Mouse (Mus musculus): ENCODE measurements at regions not wholly inside any gene's neighbourhood (a gene's known extent, or its start where the extent isn't known, plus 50 kb on each side); places are given as distances from the start of the nearest gene placed in this dataset.

DNA sequence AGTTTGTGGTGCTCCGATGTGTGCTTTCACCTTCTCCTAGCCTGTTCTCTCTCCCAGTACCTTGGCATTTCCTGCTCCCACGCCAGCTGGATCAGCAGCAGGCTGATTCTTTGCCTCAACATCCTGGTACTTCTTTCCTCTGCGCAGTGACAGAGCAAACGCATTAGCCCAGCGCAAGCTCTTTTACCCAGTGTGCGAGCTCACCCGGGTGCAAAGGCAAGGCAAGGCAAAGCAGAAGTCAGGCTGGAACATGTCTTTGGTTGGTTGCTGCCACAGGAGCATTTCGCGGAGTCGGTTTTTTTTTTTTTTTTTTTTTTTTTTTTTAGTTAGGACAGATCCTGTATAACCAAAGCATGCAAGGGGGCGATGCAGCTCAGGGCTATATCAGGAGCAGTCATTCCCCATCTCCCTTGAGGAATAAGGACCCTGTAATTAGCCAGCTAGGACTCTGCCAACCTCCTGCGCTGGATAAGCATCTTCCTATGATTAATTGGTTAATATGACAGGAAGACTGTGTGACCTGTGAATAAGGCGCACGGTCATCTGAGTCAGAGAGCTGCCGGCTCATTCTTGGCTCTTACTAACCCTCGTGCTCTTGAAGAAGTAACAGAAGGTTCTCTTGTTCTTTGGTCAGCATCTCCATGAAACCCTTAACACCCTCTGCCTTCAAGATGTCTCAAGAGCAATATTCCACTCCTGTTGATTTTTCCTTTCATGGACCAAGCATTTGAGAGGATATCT lies 123.9 kb downstream of the Ifng start:
- no peak for ATAC-seq
- Histone ChIP-seq H3K9me3 (replicated peaks; ENCODE audit: control insufficient read depth, low read length, poor library complexity, severe bottlenecking) (no peaks in the 10 kb centered on the region), H3K9ac (ENCODE audit: low read depth, low read length) (no peak overlapping the region), H3K4me2 (ENCODE audit: low read length) (no peak overlapping the region), H3K4me1 (ENCODE audit: control insufficient read depth, insufficient read depth, low read length) (no peaks in the 10 kb centered on the region), H3K27ac (ENCODE audit: low read length) (no peak overlapping the region), H3K36me3 (ENCODE audit: control insufficient read depth, insufficient read depth, low read length) (no peaks in the 10 kb centered on the region), H3K27me3 (ENCODE audit: control insufficient read depth, insufficient read depth, low read depth, low read length) (no peaks in the 10 kb centered on the region), H3K4me3 (ENCODE audit: low read depth, low read length) (no peak overlapping the region)
- 81% methylated on average over 16 of the region's 16 CpGs for WGBS

GRCm38 (mm10) chr10:118568617-118569016 lies 127.8 kb downstream of the Ifng start:
- Histone ChIP-seq H3K27me3 (ENCODE audit: control insufficient read depth, insufficient read depth, low read depth, low read length) (no peaks in the 10 kb centered on the region), H3K36me3 (ENCODE audit: control insufficient read depth, insufficient read depth, low read length) (no peaks in the 10 kb centered on the region), H3K27ac (ENCODE audit: low read length) (no peak overlapping the region), H3K9me3 (replicated peaks; ENCODE audit: control insufficient read depth, low read length, poor library complexity, severe bottlenecking) (no peaks in the 10 kb centered on the region), H3K4me3 (ENCODE audit: low read depth, low read length) (no peak overlapping the region), H3K9ac (ENCODE audit: low read depth, low read length) (no peak overlapping the region), H3K4me1 (ENCODE audit: control insufficient read depth, insufficient read depth, low read length) (no peaks in the 10 kb centered on the region), H3K4me2 (ENCODE audit: low read length) (no peak overlapping the region)
- no peak for ATAC-seq
- WGBS = 78% methylated on average over 10 of the region's 10 CpGs

DNA sequence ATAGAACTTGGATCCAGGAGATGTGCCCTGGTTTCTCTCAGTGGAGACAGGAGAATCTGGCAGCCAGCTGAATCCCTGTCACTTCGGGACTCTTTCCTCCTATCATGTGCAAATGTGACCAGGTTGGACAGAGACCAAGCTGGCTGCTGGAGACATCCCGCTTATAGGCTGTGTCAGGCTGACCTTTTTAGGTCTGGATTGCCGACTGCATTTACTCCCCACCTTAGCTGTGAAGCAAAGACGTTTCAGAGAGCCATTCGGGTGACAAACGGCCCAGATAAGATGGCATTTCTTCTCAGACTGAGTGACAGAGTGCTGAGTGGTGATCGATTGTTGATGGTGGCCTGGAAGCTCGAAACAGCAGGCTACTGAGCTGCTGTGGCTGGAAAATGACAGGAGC lies 128.6 kb downstream of the Ifng start:
- ATAC-seq = no peak
- H3K4me3 ChIP-seq (ENCODE audit: low read depth, low read length) = no peak overlapping the region
- no peak overlapping the region for H3K9ac ChIP-seq (ENCODE audit: low read depth, low read length)
- no peaks in the 10 kb centered on the region for H3K36me3 ChIP-seq (ENCODE audit: control insufficient read depth, insufficient read depth, low read length)
- no peaks in the 10 kb centered on the region for H3K9me3 ChIP-seq (replicated peaks; ENCODE audit: control insufficient read depth, low read length, poor library complexity, severe bottlenecking)
- no peaks in the 10 kb centered on the region for H3K4me1 ChIP-seq (ENCODE audit: control insufficient read depth, insufficient read depth, low read length)
- no peak overlapping the region for H3K27ac ChIP-seq (ENCODE audit: low read length)
- WGBS = 69% methylated on average over 8 of the region's 8 CpGs
- no peak overlapping the region for H3K4me2 ChIP-seq (ENCODE audit: low read length)
- no peaks in the 10 kb centered on the region for H3K27me3 ChIP-seq (ENCODE audit: control insufficient read depth, insufficient read depth, low read depth, low read length)

GRCm38 (mm10) chr10:118573247-118573646 lies 132.4 kb downstream of the Ifng start:
- no peak for ATAC-seq
- Histone ChIP-seq H3K9me3 (replicated peaks; ENCODE audit: control insufficient read depth, low read length, poor library complexity, severe bottlenecking) (no peaks in the 10 kb centered on the region), H3K36me3 (ENCODE audit: control insufficient read depth, insufficient read depth, low read length) (no peaks in the 10 kb centered on the region), H3K4me3 (ENCODE audit: low read depth, low read length) (no peak overlapping the region), H3K4me2 (ENCODE audit: low read length) (no peak overlapping the region), H3K27ac (ENCODE audit: low read length) (no peak overlapping the region), H3K27me3 (ENCODE audit: control insufficient read depth, insufficient read depth, low read depth, low read length) (no peaks in the 10 kb centered on the region), H3K4me1 (ENCODE audit: control insufficient read depth, insufficient read depth, low read length) (no peaks in the 10 kb centered on the region), H3K9ac (ENCODE audit: low read depth, low read length) (no peak overlapping the region)
- WGBS = 81% methylated on average over 3 of the region's 3 CpGs

DNA sequence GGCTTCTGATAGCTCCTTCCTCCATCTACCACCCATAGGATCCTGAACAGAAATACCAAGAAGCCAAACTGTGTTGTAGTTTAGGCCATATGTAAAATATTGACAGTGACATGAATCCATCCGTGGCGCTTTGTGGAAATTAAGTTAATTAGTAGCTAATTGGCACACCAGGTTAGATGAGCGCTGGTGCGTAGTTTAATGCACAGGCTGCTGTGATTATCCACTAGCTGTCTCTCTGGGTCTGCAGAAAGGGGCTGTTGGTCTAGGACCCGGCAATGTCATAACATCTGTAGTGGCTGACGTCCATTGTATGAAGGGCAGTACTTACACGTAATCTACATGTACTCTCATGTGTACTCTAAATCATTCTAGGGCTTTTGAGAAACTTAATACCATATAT lies 134.7 kb downstream of the Ifng start:
- no peak for ATAC-seq
- H3K4me2 ChIP-seq (ENCODE audit: low read length) = no peak overlapping the region
- H3K27me3 ChIP-seq (ENCODE audit: control insufficient read depth, insufficient read depth, low read depth, low read length) = no peaks in the 10 kb centered on the region
- H3K4me1 ChIP-seq (ENCODE audit: control insufficient read depth, insufficient read depth, low read length) = no peaks in the 10 kb centered on the region
- WGBS = 82% methylated on average over 7 of the region's 7 CpGs
- H3K4me3 ChIP-seq (ENCODE audit: low read depth, low read length) = no peak overlapping the region
- H3K36me3 ChIP-seq (ENCODE audit: control insufficient read depth, insufficient read depth, low read length) = no peaks in the 10 kb centered on the region
- H3K27ac ChIP-seq (ENCODE audit: low read length) = no peak overlapping the region
- H3K9ac ChIP-seq (ENCODE audit: low read depth, low read length) = no peak overlapping the region
- H3K9me3 ChIP-seq (replicated peaks; ENCODE audit: control insufficient read depth, low read length, poor library complexity, severe bottlenecking) = no peaks in the 10 kb centered on the region

- H3K36me3 ChIP-seq (ENCODE audit: control insufficient read depth, insufficient read depth, low read length) = no peaks in the 10 kb centered on the region
- no peak for ATAC-seq
- H3K4me1 ChIP-seq (ENCODE audit: control insufficient read depth, insufficient read depth, low read length) = no peaks in the 10 kb centered on the region
- no peak overlapping the region for H3K27ac ChIP-seq (ENCODE audit: low read length)
- H3K9ac ChIP-seq (ENCODE audit: low read depth, low read length) = no peak overlapping the region
- no peak overlapping the region for H3K4me2 ChIP-seq (ENCODE audit: low read length)
- WGBS = 83% methylated on average over 2 of the region's 2 CpGs
- H3K4me3 ChIP-seq (ENCODE audit: low read depth, low read length) = no peak overlapping the region
- no peaks in the 10 kb centered on the region for H3K27me3 ChIP-seq (ENCODE audit: control insufficient read depth, insufficient read depth, low read depth, low read length)
- H3K9me3 ChIP-seq (replicated peaks; ENCODE audit: control insufficient read depth, low read length, poor library complexity, severe bottlenecking) = no peaks in the 10 kb centered on the region
Observed at GRCm38 (mm10) chr10:118581376-118581775, 140.5 kb downstream of the Ifng start.

DNA sequence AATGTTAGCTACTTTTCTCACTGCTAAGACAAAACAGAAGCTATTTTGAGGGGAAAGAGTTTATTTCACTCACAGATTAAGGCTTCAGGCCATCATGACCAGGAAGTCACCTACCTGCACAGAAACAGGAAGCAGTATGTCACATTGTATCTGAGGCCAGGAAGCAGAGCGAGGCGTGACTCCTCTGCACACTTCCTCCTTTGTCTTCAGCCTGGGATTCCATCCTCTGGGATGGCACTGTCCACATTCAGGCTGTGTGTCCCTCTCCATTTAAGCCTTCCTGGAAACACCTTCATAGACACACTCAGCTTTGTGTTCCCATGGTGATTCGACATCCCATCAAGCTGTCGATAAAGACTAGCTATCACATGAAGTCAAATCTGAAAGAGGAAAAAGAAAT lies 145.0 kb downstream of the Ifng start:
- no peak overlapping the region for H3K4me3 ChIP-seq (ENCODE audit: low read depth, low read length)
- no peaks in the 10 kb centered on the region for H3K4me1 ChIP-seq (ENCODE audit: control insufficient read depth, insufficient read depth, low read length)
- no peaks in the 10 kb centered on the region for H3K36me3 ChIP-seq (ENCODE audit: control insufficient read depth, insufficient read depth, low read length)
- H3K9me3 ChIP-seq (replicated peaks; ENCODE audit: control insufficient read depth, low read length, poor library complexity, severe bottlenecking) = no peaks in the 10 kb centered on the region
- no peak for ATAC-seq
- H3K4me2 ChIP-seq (ENCODE audit: low read length) = no peak overlapping the region
- no peaks in the 10 kb centered on the region for H3K27me3 ChIP-seq (ENCODE audit: control insufficient read depth, insufficient read depth, low read depth, low read length)
- 89% methylated on average over 4 of the region's 4 CpGs for WGBS
- H3K27ac ChIP-seq (ENCODE audit: low read length) = no peak overlapping the region
- H3K9ac ChIP-seq (ENCODE audit: low read depth, low read length) = no peak overlapping the region

DNA sequence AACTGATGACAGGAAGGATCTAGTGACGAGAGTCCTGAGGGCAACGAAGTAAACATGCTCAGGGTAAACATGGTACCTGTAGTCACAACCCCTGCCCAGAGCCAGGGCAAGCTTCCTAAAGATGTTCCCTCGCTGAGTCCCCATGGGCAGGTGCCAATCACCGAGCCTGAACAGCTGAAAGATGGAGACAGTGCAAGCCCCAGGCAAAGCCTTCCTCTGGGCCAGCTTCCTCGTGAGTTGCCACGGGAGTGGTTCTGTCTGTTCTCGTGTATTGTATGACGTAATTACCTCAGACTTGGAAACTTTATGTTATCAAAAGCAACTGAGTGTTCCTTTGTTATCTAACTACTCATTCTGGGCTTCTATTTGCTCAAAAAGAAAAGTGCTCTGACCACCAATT lies 147.4 kb downstream of the Ifng start:
- Histone ChIP-seq H3K9ac (ENCODE audit: low read depth, low read length) (no peak overlapping the region), H3K27ac (ENCODE audit: low read length) (no peak overlapping the region), H3K4me1 (ENCODE audit: control insufficient read depth, insufficient read depth, low read length) (no peaks in the 10 kb centered on the region), H3K4me2 (ENCODE audit: low read length) (no peak overlapping the region), H3K27me3 (ENCODE audit: control insufficient read depth, insufficient read depth, low read depth, low read length) (no peaks in the 10 kb centered on the region), H3K36me3 (ENCODE audit: control insufficient read depth, insufficient read depth, low read length) (no peaks in the 10 kb centered on the region), H3K9me3 (replicated peaks; ENCODE audit: control insufficient read depth, low read length, poor library complexity, severe bottlenecking) (no peaks in the 10 kb centered on the region), H3K4me3 (ENCODE audit: low read depth, low read length) (no peak overlapping the region)
- 80% methylated on average over 8 of the region's 8 CpGs for WGBS
- no peak for ATAC-seq

- Histone ChIP-seq H3K27me3 (ENCODE audit: control insufficient read depth, insufficient read depth, low read depth, low read length) (no peaks in the 10 kb centered on the region), H3K36me3 (ENCODE audit: control insufficient read depth, insufficient read depth, low read length) (no peaks in the 10 kb centered on the region), H3K9me3 (replicated peaks; ENCODE audit: control insufficient read depth, low read length, poor library complexity, severe bottlenecking) (no peaks in the 10 kb centered on the region), H3K9ac (ENCODE audit: low read depth, low read length) (no peak overlapping the region), H3K4me1 (ENCODE audit: control insufficient read depth, insufficient read depth, low read length) (no peaks in the 10 kb centered on the region; the same call in 1 of the 2 replicates), H3K4me2 (ENCODE audit: low read length) (no peak overlapping the region; the same call in 1 of the 2 replicates), H3K27ac (ENCODE audit: low read length) (no peak overlapping the region), H3K4me3 (ENCODE audit: low read depth, low read length) (no peak overlapping the region)
- peak; percentile 45; the same call in 1 of the 2 replicates for ATAC-seq
- WGBS = 35% methylated on average over 16 of the region's 16 CpGs
Observed at GRCm38 (mm10) chr10:118592648-118593368, 152.0 kb downstream of the Ifng start.
